Mouse (Mus musculus) hindbrain, postnatal 0 days (tissue): Measurements from ENCODE around the gene Gm826. TPM values are rescaled to one million over a fixed set of nuclear protein-coding genes. Genes with fewer than 3 reads are reported as not detected.

Source experiments
- ATAC-seq: fragments of 200-750 bp; cut with Nextera tagmentation; 2 replicates; pipeline ENCODE4 v1.8.0; 2017; ENCODE audit warnings: mild to moderate bottlenecking, moderate TSS enrichment, moderate library complexity
- DNase-seq: peaks from one replicate; pipeline ENCODE4 v3.0.0-alpha.2; 2015; ENCODE audit warnings: low spot score
- H3K27ac ChIP-seq: fragments of 300-500 bp; sonication (generic); 2 replicates; pipeline ENCODE4 v1.5.1; 2014; ENCODE audit warnings: mild to moderate bottlenecking
- H3K27me3 ChIP-seq: fragments of 300-500 bp; sonication (generic); 2 replicates; pipeline ENCODE4 v1.6.1; 2014; ENCODE audit warnings: low read length, mixed read lengths; ENCODE audit not compliant: insufficient read depth
- H3K36me3 ChIP-seq: fragments of 300-500 bp; sonication (generic); 2 replicates; pipeline ENCODE4 v1.6.1; 2014; ENCODE audit warnings: low read length, mixed read lengths; ENCODE audit not compliant: insufficient read depth
- H3K4me1 ChIP-seq: fragments of 300-500 bp; sonication (generic); 2 replicates; pipeline ENCODE4 v1.6.1; 2014; ENCODE audit warnings: antibody characterized with exemption, low read length, mixed read lengths; ENCODE audit not compliant: insufficient read depth
- H3K4me2 ChIP-seq: fragments of 300-500 bp; sonication (generic); 2 replicates; pipeline ENCODE4 v1.6.1; 2014; ENCODE audit warnings: low read depth, mild to moderate bottlenecking, low read length, moderate library complexity, mixed read lengths
- H3K4me3 ChIP-seq: fragments of 300-500 bp; sonication (generic); 2 replicates; pipeline ENCODE4 v1.5.1; 2014; ENCODE audit warnings: low read length
- H3K9ac ChIP-seq: fragments of 300-500 bp; sonication (generic); replicated peaks from 2 replicates; pipeline ENCODE4 v1.6.1; 2014; ENCODE audit warnings: mild to moderate bottlenecking, low read length, moderate library complexity, mixed read lengths
- H3K9me3 ChIP-seq: fragments of 300-500 bp; sonication (generic); 2 replicates; pipeline ENCODE4 v1.6.1; 2016; ENCODE audit warnings: low read length, mixed read lengths
- CTCF ChIP-seq: IDR thresholded peaks from 2 replicates; pipeline ENCODE4 v1.5.1; 2016; ENCODE audit warnings: antibody characterized with exemption, control low read depth, low read depth
- WGBS: fragments of 180-500 bp; shearing (Covaris S2); extraction: QIAGEN DNeasy Blood & Tissue Kit; methylation state at CpG from one replicate; pipeline ENCODE4 v1.1.7; 2014; 5-methylcytosine and 5-hydroxymethylcytosine counted together
- polyA plus RNA-seq: library from polyadenylated mRNA; unstranded; fragments of >200 nt; fragmentation: Nextera tagmentation; extraction: Ambion mirVana; gene quantifications from 2 replicates; pipeline ENCODE4 v1.2.1, GENCODE M21; 2015
- total RNA-seq: library from RNA; depleted of rRNA; stranded (reverse); fragments of >200 nt; gene quantifications from 2 replicates; pipeline ENCODE4 v1.2.3, GENCODE M21; 2014

Gm826 gene
- total and polyA plus RNA-seq, 2 experiments from 2014 or later: 1.1 TPM; not detected in 1

DNA sequence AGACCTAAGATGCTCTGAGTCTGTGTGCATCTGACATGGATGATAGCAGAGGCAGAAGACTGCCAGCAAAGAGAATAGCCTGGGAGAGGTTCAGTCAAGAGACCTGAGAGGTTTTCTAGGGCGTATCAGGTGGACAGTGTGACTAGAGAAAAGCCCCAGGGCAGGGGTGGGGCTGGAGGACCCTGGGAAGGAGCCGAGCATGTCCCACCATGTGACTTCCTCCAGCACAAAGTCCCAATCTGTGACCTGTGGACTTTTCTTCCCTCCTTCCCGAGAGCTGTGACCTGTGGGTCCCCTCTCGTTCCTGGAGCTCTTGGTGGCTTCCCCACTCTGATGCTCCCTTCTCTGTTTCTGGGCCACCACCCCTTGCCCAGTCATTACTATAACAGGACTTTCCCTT, 6.2 kb upstream of the Gm826 start:
- Histone ChIP-seq H3K27ac (no peak overlapping the region), H3K36me3 (no peaks in the 10 kb centered on the region), H3K4me2 (no peak overlapping the region), H3K4me1 (no peaks in the 10 kb centered on the region), H3K27me3 (no peaks in the 10 kb centered on the region), H3K9ac (no peak overlapping the region), H3K4me3 (no peak overlapping the region), H3K9me3 (no peaks in the 10 kb centered on the region)
- DNase-seq (no peak), ATAC-seq (no peak)
- TF ChIP-seq CTCF: no peak
- 67% methylated on average over 4 of the region's 4 CpGs for WGBS

DNA sequence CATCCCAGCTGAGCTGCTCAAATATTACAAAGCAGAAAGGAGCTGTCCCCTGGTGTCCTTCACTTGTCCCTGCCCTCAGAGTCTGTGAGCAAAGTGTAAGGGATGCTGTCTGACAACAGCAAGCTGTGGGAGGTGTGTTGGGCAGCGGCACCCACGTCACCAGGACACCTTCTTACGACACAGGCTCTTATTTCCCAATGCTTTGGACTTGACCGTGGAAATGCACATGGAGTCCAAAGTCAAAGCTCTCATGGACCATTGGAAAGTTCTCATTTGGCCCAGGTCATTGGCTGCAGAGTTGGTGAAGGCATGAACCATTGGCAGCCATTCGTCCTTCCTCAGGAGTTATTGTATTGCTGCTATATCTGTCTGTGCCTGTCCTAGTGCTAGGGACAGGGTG, 5.6 kb upstream of the Gm826 start:
- Histone ChIP-seq H3K36me3 (no peaks in the 10 kb centered on the region), H3K9me3 (no peaks in the 10 kb centered on the region), H3K9ac (no peak overlapping the region), H3K4me2 (no peak overlapping the region), H3K27ac (no peak overlapping the region), H3K27me3 (no peaks in the 10 kb centered on the region), H3K4me1 (no peaks in the 10 kb centered on the region), H3K4me3 (no peak overlapping the region)
- TF ChIP-seq CTCF: no peak
- DNase-seq (no peak), ATAC-seq (no peak)
- WGBS: 97% methylated on average over 5 of the region's 5 CpGs

DNA sequence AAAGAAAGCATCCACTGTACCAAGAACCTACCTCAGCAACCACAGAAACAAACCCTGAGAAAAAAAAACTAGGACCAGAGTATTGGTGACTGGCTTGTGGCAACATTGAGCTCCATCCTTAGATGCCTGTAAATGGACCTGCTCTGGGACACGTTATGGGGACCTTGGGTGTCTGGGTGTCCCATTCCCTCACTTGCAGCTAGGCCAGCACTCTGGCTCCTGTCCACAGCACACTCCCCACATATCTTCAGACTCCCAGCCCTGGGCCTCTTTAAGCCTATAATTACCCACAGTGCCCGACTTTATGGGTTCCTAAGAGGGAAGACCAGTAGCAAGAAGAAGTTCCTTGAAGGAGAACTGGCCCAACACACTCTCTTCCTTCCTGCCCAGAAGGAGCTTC, 2.1 kb upstream of the Gm826 start:
- no peak for DNase-seq
- no peak for ATAC-seq
- no peaks in the 10 kb centered on the region for H3K27me3 ChIP-seq
- 60% methylated on average over 2 of the region's 2 CpGs for WGBS
- H3K4me2 ChIP-seq: no peak overlapping the region
- H3K36me3 ChIP-seq: no peaks in the 10 kb centered on the region
- no peak overlapping the region for H3K4me3 ChIP-seq
- H3K27ac ChIP-seq: no peak overlapping the region
- no peaks in the 10 kb centered on the region for H3K4me1 ChIP-seq
- H3K9ac ChIP-seq: no peak overlapping the region
- no peak for TF ChIP-seq CTCF
- H3K9me3 ChIP-seq: no peaks in the 10 kb centered on the region

DNA sequence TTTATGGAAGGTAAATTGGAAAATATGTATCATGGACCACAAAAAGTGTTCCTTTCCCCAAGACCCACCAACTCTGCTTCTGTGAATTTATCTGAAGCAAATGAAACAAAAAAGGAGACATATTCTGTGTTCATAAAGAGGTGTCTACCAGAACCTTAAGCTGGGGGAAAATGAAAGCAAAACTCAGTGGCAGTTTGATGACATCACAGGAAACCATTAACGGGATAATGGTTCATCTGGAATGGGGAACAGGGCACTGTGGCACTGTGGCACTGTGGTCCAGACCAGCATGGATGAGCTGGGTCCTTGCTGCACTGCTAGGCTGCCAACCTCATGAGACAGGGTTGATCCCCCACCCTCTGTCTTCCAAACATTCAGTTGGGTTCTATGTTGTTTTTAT, 1.1 kb upstream of the Gm826 start:
- no peaks in the 10 kb centered on the region for H3K4me1 ChIP-seq
- WGBS: 65% methylated on average over 1 of the region's 1 CpGs
- no peak for TF ChIP-seq CTCF
- no peaks in the 10 kb centered on the region for H3K27me3 ChIP-seq
- no peak overlapping the region for H3K27ac ChIP-seq
- no peak for ATAC-seq
- no peaks in the 10 kb centered on the region for H3K9me3 ChIP-seq
- no peak overlapping the region for H3K9ac ChIP-seq
- no peak overlapping the region for H3K4me3 ChIP-seq
- H3K36me3 ChIP-seq: no peaks in the 10 kb centered on the region
- no peak overlapping the region for H3K4me2 ChIP-seq
- DNase-seq: no peak

DNA sequence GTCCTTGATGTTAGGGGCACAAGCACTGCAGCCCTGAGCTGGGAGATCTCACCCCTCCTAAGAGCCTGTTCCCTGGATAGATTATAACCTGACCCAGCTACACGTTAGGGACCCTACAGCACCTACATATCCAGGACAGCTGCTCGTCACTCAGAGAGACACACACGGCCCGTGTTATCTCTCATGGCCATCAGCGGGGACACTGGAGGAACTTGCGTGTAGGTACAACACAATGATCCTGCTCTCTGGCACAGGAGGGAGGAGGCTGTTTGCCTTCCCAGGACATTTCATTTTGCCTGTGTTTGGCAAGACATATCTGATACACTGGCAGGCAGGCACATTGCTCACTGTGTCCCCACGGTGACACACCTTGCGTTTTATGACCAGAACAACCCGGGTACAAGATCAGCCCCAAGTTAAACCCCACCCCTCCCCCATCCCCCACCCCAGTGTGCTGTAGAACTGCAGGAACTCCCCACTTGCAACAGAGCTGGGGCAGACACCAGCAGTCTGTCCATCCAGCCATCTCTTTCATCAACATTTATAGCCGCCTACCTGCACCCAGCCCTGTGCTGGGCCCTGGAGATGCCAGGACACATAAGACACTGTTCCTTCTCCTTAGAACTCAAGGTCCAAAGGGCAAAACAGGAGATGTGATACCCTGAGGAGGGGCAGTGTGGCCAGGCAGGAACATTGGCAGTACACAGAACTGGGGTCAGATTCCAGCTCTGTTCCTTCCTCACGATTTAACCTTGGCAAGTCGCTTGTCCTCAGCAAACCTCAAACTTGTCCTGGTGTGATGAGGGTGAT, 1.2 kb downstream of the Gm826 start:
- ATAC-seq: no peak
- H3K9me3 ChIP-seq: no peaks in the 10 kb centered on the region
- H3K27me3 ChIP-seq: no peaks in the 10 kb centered on the region
- no peak for DNase-seq
- H3K36me3 ChIP-seq: no peaks in the 10 kb centered on the region
- no peak overlapping the region for H3K27ac ChIP-seq
- WGBS: 89% methylated on average over 12 of the region's 12 CpGs
- H3K4me3 ChIP-seq: no peak overlapping the region
- no peak overlapping the region for H3K9ac ChIP-seq
- H3K4me2 ChIP-seq: no peak overlapping the region
- H3K4me1 ChIP-seq: no peaks in the 10 kb centered on the region; the same call in 1 of the 2 replicates
- no peak for TF ChIP-seq CTCF

DNA sequence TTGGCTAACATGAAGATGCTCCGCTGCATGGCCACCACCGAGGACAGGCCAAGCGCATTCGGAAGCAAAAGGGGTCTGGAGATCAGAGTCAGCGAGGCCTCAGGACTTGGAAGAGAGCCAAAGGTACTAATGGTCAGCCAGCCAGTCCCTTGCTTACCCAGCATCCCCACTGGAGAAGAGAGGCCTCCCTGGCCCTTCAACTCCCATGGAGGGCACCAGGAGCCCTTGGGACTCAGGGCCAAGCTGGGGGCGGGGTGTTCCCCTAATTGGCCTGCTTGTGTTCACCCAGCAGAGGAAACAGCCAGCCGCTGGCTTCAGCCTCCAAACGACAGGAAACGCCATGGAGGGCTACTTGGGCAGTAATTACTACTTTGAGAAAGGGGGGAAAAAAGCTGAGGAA, 5.1 kb downstream of the Gm826 start:
- H3K9me3 ChIP-seq: no peaks in the 10 kb centered on the region
- H3K9ac ChIP-seq: no peak overlapping the region
- H3K27me3 ChIP-seq: no peaks in the 10 kb centered on the region
- no peaks in the 10 kb centered on the region for H3K36me3 ChIP-seq
- ATAC-seq (no peak), DNase-seq (peak; percentile 23)
- H3K4me3 ChIP-seq: no peak overlapping the region
- no peak overlapping the region for H3K27ac ChIP-seq
- no peak for TF ChIP-seq CTCF
- no peaks in the 10 kb centered on the region; the same call in 1 of the 2 replicates for H3K4me1 ChIP-seq
- 42% methylated on average over 9 of the region's 9 CpGs for WGBS
- H3K4me2 ChIP-seq: no peak overlapping the region

DNA sequence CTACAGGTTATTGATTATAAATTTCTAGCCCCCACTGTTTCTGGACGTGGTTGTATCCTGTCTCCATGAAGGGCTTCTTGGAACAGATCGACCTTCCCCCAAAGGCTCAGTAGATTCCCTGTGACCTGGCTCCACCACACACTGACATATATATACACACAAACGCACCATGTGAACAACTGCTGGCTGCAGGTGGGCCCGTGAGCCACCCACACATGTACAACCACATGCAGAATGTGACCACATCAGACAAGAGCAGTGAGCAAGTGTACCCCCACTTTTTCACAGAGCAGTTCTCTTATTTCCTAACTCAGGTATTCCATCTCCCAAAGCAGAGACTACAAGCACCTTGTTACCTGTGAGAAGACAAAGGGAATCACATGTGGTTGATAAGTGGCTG, 6.2 kb downstream of the Gm826 start:
- no peaks in the 10 kb centered on the region; the same call in 1 of the 2 replicates for H3K4me1 ChIP-seq
- H3K36me3 ChIP-seq: no peaks in the 10 kb centered on the region
- no peak overlapping the region for H3K4me2 ChIP-seq
- no peak for DNase-seq
- no peak for ATAC-seq
- WGBS: 84% methylated on average over 4 of the region's 4 CpGs
- H3K9ac ChIP-seq: no peak overlapping the region
- no peaks in the 10 kb centered on the region for H3K9me3 ChIP-seq
- no peaks in the 10 kb centered on the region for H3K27me3 ChIP-seq
- H3K4me3 ChIP-seq: no peak overlapping the region
- H3K27ac ChIP-seq: no peak overlapping the region
- no peak for TF ChIP-seq CTCF
